Mouse (Mus musculus) lung, postnatal 10 days (tissue): Measurements from ENCODE around the gene Pgm1.

ENCODE experiments used
- DNase-seq: peaks from one replicate; pipeline ENCODE4 v3.0.0; 2021

Pgm1 gene

DNA sequence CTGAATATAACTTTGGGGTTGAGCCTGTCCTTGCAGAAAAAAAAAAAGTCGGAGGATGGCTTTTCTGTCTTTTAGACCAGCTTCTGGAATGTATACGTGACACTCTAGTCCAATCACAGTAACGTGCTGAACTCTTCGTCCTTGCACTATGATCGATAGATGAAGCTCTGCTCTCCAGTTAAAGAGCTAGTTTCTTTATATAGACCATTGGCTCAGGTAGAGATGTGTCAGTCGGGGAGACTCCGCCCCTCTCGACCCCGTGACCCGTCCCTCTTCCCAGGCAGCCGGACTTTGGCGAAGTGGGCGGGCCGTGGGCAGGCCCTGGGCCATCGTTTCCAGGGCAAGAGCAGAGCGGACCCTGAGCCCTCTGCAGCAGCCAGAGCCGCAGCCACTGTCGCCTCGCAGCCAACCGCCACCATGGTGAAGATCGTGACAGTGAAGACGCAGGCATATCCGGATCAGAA is at the start of gene Pgm1:
TSS of gene Pgm1 (plus strand) at position 266 of the 464 bp plus-strand sequence.
- DNase-seq = peak; percentile 90

DNA sequence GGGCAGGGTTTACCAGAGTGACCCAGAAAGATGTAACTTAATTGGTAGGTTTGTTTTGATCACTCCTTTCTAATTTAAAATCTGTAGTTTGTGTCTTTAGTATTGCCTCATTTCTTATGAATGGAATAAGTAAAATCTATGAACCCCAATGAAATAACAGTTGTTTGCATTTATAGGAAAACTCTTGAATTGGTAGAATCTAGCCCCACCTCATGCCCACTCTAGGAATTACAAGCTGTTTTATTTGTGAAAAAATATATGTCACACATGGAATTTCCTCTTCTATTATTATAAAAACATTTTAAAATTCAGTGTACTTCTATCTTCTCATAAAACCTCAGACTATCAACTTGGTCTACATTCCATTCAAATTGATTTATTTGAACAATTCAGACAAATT is 47.3 kb upstream of the Pgm1 start:
- DNase-seq = peak; percentile 38

DNA sequence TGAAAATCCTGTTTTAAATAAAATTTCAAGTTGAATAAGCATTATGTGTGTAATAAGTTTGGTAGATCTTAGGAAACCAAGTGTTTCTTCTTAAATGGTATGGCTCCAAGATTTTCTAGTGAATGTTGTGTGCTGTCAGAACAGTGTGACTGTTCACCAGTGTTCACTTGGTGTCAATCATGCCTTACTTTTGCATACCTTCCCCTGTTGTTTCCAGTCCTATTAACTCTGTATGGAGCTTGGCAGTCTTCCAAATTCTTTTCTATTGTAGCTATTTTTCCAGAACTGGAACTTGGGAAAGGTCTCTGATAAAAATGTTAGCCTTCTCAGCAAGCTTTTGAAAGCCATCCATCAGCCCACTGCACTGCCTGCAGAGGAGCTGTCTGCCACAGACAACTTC is 46.8 kb upstream of the Pgm1 start:
- no peak for DNase-seq

DNA sequence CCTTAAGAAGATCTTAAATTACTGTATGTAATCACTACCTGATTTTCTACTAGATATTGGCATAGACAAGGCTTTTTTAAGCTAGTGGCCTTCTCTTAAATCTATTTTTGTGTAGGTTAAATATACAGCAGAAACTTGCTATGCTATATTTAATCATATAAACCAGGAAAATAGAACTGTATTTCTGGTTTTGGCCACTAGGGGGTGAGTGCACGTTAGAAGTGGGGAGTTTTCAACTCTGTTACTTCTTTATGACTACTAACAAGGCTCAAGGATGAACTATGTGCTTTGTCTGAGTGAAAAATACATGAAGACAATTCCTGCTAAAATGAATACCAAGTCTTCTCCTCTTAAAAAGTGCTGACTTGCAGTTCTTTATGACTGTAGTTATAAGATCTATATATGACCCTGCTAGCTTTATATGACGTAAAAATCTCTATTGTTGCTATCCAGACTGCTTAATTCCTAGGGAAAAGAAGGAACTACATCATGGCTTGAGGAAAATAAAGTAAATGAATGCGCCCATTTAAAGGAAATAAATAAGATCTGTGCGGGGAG is 15.2 kb upstream of the Pgm1 start:
- no peak for DNase-seq

DNA sequence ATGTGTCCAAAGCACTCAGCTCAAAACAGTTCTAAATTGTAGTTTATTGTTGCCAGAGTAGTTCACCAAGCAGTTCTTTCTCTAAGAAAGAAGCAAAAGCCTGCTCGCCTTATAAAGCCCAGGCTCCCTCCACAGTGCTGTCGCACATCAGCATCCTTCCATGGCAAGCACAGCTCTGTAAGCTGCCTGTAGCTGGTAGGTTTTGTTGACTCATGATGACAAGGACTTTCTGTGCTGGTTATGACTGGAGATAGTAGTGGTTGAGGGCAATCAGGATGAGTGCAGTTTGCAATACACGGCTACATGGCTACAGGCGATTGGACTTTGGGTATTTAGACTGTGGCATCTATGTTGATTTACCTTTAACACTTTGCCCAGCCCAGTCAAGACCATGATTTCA is 2.8 kb upstream of the Pgm1 start:
- no peak for DNase-seq

DNA sequence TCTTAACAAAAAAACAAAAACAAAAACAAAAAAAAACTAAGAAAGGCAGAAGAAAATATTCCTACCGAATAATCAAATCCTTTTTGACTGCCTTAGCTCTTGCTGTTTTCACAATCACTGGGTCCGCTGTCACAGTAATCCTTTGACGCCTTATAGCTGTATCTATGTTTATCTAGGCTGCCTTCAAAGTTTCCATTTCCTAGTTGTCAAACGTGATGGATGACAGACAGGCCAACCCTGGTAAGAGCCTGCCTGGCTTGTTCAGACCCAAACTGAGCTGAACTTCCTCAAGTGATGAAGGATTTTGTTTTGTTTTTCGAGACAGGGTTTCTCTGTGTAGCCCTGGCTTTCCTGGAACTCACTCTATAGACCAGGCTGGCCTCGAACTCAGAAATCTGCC is 693 bp upstream of the Pgm1 start:
- no peak for DNase-seq

- DNase-seq = peak; percentile 81
These were observed 651 bp downstream of the Pgm1 start, which contains the start of gene Itgb3bp for GRCm38 (mm10) chr4:99929613-99930517. Gene Itgb3bp, minus strand, starts transcription at chr4:99929813.

DNA sequence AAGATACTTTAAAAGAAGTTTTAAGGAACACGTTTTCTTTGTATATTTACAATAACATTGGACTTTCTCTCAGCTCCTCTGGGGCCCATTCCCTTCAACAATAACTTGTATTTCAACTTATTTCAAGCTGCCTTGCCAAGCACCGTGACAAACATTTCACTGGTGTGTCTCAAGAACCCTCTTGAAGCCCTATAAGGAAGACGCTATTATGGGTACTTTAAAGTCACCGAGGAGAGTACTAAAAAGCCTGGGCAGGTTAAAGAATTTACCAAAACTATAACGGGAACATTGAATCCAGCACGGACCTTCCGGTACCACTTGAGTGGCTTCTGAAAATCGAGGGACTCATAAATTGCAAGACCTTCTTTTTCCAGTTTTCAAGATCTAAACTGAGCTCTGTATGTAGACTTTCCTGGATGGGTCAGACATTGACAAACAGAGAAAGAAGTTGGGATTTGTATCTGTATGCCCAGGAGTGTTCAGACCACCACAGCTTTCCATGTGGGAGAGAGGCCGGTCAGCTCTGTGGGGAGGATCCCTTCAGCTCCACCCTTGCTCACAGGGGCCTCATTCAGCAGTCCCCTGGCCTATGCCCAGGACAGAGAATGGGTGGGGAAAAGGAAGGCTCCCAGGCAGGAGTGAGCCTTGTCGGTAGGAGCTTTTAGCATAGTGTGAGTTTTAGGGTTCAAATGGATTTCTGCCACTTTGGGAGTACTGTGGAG is 1.5 kb downstream of the Pgm1 start:
- peak; percentile 20 for DNase-seq

GRCm38 (mm10) chr4:99931240-99931580 is 2.0 kb downstream of the Pgm1 start:
- no peak for DNase-seq

DNA sequence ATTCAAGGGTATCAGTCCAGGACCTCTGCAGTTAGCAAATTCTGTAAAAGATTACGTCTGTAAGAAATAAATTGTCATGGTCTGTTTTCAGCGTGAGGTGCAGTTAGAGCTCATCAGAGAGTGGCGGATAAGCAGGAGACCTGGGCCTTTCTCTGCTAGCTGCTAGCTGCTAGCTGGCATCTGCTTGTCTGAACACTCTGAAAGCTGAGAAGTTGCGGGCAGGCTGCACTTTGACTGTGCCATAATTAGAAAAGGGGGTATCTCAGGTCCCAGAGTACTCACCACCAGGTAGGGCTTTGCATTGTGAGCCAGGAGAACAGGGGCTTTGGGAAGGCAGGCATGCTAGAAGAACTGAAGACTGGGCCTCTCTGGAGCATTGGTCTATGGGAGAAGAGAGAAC is 2.6 kb downstream of the Pgm1 start:
- DNase-seq = no peak

DNA sequence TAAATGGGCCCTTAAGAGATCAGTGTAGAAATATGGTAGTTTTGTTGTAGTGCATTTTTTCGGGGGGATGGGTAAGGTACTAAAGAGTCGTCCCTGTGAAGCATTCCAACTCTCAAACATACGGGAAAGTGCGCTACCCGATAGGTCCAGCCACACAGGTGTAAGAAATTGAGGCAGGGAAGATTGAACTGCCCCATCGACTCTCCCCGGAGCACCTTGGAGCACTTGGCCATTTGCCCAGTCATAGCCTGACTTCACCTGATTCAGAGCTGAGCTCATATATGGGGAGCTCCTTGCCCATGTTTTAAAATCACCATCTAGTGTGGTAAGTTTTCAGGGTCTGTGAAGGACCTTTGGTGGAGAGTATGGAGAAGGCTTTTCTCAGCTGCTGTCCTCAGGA is 5.6 kb downstream of the Pgm1 start:
- DNase-seq = peak; percentile 24

- no peak for DNase-seq
These were observed 7.1 kb downstream of the Pgm1 start for GRCm38 (mm10) chr4:99936278-99936677.

GRCm38 (mm10) chr4:99939711-99940505 is 10.7 kb downstream of the Pgm1 start:
- peak; percentile 33 for DNase-seq

DNA sequence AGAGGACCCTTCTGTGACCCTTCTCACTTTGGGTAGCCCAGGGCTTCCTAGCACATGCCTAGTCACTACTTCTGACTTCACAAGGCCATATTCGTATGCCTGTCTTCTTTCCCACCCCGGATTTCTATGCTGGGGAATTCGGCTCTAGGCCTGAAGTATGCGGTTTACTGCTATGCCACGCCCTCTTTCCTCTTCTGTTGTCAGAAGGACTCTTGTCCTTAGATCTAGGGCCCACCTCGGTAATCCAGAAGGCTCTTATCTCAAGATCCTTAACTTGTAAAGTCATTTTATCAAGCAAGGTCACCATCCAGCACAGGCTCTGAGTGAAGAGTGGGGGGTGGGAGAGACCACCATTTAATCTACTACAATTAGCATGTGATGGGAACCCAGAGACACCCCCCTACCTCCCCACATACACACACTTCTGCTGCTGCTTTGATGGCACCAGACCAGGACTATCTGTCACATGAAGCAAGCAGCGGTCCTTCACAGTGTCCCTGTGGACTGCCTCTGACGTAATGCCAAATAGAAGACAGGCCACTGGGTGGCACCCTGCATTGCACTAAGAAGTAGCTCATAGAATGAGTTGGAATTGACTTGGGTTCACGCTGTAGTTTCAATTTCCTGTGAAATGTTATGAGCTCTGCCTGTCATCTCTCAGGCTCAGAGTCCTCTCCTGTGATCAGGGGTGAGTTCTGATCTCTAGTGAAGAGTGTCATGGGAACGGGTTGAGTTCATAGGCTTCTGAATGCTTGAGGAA is 12.6 kb downstream of the Pgm1 start:
- DNase-seq = peak; percentile 72

- DNase-seq = no peak
These were observed 15.4 kb downstream of the Pgm1 start for GRCm38 (mm10) chr4:99944606-99945005.

GRCm38 (mm10) chr4:99945011-99945410 is 15.8 kb downstream of the Pgm1 start:
- DNase-seq = no peak

GRCm38 (mm10) chr4:99946516-99946915 is 17.3 kb downstream of the Pgm1 start:
- no peak for DNase-seq

- DNase-seq = peak; percentile 18
These were observed 18.0 kb downstream of the Pgm1 start for GRCm38 (mm10) chr4:99947192-99947591.

DNA sequence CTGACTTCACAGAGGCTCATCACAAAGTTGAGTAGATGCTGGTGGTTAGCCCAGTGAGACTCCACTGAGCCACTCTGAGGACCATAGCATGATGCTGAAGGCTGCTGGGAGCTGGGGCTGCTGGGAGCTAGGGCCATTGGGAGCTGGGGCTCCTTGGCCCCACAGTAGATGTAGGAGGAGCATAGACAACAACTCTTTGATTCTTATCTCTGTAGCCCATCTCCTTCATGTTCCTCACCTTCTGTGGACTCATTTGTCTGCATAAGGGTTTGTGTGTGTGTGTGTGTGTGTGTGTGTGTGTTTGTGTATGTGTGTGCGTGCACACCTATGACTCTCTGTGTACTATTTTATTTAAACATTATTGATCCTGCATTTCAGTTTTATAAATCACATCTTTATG is 18.7 kb downstream of the Pgm1 start:
- DNase-seq = no peak

DNA sequence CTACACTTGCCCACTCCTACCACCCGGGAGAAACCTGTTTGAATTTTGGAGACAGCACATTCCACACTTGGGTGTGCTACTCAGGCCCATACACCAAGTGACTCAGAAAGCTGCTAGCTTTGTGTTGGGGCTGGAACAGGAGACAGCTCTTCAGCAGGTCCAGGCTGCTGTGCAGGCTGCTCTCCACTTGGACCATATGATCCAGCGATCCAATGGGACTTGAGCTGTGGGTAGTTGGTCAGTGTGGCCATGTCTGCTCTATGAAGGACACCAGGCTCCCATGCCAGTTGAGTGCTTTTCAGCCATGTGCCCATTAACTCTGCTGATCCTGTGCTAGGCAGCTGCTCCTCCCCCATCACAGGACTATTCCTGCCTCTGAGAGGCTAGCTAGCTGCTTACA is 24.7 kb downstream of the Pgm1 start:
- DNase-seq = no peak

GRCm38 (mm10) chr4:99955396-99955795 is 26.2 kb downstream of the Pgm1 start:
- no peak for DNase-seq

- no peak for DNase-seq
These were observed 28.0 kb downstream of the Pgm1 start for GRCm38 (mm10) chr4:99957186-99957585.
